Mouse (Mus musculus): Measurements from ENCODE around the gene Dop1a.

- TF ChIP-seq CTCF (IDR thresholded peaks at IDR 0.05) (no peak), POLR2A (IDR thresholded peaks at IDR 0.05; ENCODE audit: insufficient read depth, low read depth, low read length) (no peak), EP300 (IDR thresholded peaks at IDR 0.05; ENCODE audit: insufficient read depth, low read depth, low read length) (no peak)
Observed at GRCm38 (mm10) chr9:86514798-86515197, 47.8 kb downstream of the Dop1a start.

Data from heart, adult 2 months (tissue).